Mouse (Mus musculus): ENCODE data around the gene Cd6.

Cd6 gene

GRCm38 (mm10) chr19:10759983-10760831, 69.7 kb downstream of the Cd6 start:
- peak in 1 of 2 experiments; percentile 12 for DNase-seq

GRCm38 (mm10) chr19:10759525-10759924, 70.3 kb downstream of the Cd6 start:
- no peak for DNase-seq

- no peak for DNase-seq
Observed at GRCm38 (mm10) chr19:10758708-10759107, 71.2 kb downstream of the Cd6 start.

GRCm38 (mm10) chr19:10757526-10757925, 72.3 kb downstream of the Cd6 start:
- no peak for DNase-seq

GRCm38 (mm10) chr19:10757125-10757524, 72.7 kb downstream of the Cd6 start:
- DNase-seq, result no peak

GRCm38 (mm10) chr19:10752646-10753045, 77.2 kb downstream of the Cd6 start:
- DNase-seq, result no peak

- DNase-seq, result no peak
Observed at GRCm38 (mm10) chr19:10752106-10752505, 77.8 kb downstream of the Cd6 start.

GRCm38 (mm10) chr19:10751607-10752006, 78.3 kb downstream of the Cd6 start:
- no peak for DNase-seq

- DNase-seq, result no peak
Observed at GRCm38 (mm10) chr19:10750161-10750560, 79.7 kb downstream of the Cd6 start.

- DNase-seq, result no peak
Observed at GRCm38 (mm10) chr19:10749295-10749694, 80.6 kb downstream of the Cd6 start.

- DNase-seq, result no peak
Observed at GRCm38 (mm10) chr19:10748401-10749102, 81.3 kb downstream of the Cd6 start.

GRCm38 (mm10) chr19:10747718-10748117, 82.1 kb downstream of the Cd6 start:
- no peak for DNase-seq

- no peak for DNase-seq
Observed at GRCm38 (mm10) chr19:10747182-10747581, 82.7 kb downstream of the Cd6 start.

- DNase-seq, result no peak
Observed at GRCm38 (mm10) chr19:10742565-10742964, 87.3 kb downstream of the Cd6 start.

- DNase-seq, result no peak
Observed at GRCm38 (mm10) chr19:10742145-10742544, 87.7 kb downstream of the Cd6 start.

- DNase-seq, result peak; percentile 39 to 47
Observed at GRCm38 (mm10) chr19:10740641-10741440, 89.0 kb downstream of the Cd6 start.

GRCm38 (mm10) chr19:10739916-10740315, 89.9 kb downstream of the Cd6 start:
- DNase-seq, result no peak
